Mouse (Mus musculus): Measurements from ENCODE around the gene Mad2l1bp.
A peak's percentile ranks its signal among the peaks of the same experiment; 100 is the strongest.

Gene Mad2l1bp

DNA sequence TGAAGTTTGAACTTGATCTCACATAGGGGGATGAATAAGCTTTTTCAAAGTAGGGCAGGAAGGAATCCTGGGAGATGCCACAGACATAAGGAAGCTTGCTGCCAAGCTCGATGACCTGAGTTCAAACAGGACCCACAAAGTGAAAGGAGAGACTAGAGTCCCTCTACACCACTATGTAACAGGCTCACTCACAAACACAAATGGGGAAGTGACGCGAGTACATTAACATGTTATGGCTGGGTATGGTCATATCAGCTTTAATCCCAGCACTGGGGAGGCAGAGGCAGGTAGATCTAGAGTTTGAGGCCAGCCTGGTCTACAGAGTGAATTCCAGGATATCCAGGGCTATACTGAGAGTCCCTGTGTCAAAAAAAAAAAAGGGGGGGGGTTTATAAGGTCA is 983 bp upstream of the Mad2l1bp start:
- DNase-seq = no peak

DNA sequence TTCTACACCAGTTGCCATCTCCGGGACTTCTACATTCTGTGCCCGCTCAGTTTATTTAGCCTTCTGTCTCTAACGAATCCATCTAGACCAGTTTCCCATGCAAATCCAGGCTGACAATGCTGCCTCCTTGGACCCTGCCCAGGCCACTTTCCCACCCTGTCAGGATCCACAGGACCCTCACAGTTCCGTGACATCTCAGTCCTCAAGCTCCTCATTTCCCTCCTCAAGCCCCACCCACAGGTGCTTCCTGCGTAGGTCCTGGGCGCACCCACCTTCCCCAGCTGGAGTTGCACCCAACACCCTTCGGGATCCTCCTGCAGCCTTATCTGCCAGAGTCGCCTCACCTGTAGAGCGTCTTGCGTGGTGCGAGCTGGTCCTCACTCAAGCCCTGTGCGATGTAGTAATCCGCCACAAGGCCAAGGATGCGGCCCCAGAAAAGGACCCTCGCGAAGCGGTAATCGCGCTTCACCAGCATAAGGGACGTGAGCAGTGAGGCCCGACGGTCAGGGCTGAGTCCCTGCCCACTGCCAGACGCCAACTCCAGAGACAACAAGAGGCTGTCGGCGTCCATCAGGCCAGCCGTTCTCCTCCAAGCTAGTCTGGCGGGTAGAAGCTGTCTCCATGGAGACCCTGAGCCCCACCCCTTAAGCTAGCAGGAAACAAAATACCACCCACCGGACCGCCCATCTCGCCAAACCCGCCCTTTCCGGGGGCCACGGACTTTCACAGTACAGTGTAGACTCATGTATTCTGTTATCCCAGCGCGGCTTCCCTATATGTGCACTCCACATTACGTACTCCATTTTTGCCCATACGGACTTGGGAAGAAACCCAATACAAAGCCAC is 9.6 kb downstream of the Mad2l1bp start, which contains the start of gene Rsph9:
Gene Rsph9 (minus strand): TSS at position 639 of the 846 bp plus-strand sequence.
- DNase-seq = peak; percentile 70

DNA sequence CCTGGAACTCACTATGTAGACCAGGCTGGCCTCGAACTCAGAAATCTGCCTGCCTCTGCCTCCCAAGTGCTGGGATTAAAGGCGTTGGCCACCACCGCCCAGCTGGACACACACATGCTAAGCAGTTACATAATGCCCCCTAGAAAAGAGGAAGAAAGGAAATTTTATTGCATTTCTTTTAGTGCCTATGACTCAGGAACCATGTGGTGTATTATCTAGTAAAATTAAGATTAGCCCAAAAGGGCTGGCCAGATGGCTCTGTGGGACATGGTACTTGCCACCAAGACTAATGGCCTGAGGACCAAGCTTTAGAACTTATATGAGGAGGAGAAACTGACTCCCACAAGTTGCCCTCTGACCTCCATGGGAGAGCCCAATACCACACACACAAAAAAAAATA is 13.5 kb downstream of the Mad2l1bp start:
- DNase-seq = no peak

DNA sequence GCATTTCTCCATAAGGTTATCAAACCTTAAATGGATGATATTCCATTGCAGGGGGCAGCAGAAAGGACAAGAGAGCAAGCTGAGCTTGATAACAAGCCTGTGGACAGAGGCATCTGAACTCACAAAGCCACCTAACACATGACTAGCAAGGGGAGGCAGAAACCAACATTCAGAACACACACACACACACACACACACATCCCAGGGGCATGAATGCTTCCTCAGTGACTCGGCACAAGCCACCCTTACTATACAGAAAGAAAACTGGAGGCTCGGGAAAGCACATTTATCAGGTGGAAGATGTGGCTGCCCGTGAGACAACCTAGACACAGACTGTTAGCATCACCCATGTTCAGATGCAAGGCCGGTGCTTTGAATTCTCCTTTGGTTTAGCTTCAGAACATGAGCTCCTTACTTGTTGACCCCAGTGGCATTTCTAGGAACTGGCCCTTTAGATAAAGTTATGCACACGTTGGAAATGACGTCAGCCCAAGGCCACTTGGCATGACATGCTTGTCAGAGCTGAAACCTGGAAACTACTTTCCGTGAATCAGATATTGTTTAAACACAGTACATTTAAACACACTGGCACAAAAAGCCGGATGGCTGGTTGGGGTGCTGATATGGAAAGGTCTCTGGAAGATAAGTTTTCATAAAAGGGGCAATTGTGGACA is 14.7 kb downstream of the Mad2l1bp start:
- no peak for DNase-seq

DNA sequence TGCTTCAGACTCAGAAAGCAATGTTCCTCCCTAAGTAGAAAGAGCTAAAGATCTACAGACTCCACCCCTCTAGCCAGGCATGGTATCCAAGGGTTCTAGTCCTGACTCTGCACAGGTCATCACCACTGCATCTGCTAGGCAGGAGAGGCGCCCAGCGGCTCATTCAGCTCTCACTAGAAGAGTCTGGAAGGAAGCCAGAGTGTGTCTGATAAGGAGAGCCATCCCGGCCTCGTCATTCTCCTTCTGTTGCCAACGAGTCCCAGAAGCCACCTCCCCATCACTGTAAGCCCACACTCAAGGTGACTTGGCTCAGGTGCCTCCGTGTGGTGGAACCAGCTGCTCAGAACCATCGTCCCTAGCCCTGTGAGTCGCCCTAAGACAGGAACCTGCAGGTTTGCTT is 20.5 kb downstream of the Mad2l1bp start:
- DNase-seq = no peak

DNA sequence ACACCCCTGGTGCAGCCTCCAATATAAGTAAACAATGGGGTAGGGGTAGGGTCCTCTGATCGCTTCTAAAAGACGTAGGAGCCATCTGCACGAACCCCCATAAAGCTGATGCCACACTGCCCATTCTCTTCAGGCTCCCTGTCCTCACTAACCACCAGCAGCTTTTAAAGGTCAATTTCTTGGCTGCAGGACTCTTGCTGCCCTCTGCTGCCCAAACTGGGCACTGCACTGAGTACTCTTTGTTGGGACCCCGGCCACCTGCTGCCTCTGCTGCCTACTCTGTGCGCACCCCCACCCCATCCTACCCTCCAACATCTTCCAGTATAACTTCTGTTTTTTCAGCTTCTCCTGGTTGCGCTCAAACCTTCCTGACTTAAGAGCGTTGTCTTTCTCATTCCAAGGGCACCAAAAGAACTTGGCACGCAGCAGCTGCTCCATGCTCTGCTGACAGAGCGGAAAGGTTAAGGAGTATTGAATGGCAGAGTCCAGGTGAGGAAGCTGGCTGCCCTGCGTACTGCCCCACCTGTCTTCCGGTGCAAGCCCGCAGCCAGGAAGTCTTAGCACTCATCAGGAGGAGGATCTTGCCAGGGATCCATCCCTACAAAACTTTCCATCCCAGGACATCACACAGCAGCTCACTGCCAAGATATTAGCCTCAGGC is 21.2 kb downstream of the Mad2l1bp start:
- DNase-seq = peak; percentile 90

DNA sequence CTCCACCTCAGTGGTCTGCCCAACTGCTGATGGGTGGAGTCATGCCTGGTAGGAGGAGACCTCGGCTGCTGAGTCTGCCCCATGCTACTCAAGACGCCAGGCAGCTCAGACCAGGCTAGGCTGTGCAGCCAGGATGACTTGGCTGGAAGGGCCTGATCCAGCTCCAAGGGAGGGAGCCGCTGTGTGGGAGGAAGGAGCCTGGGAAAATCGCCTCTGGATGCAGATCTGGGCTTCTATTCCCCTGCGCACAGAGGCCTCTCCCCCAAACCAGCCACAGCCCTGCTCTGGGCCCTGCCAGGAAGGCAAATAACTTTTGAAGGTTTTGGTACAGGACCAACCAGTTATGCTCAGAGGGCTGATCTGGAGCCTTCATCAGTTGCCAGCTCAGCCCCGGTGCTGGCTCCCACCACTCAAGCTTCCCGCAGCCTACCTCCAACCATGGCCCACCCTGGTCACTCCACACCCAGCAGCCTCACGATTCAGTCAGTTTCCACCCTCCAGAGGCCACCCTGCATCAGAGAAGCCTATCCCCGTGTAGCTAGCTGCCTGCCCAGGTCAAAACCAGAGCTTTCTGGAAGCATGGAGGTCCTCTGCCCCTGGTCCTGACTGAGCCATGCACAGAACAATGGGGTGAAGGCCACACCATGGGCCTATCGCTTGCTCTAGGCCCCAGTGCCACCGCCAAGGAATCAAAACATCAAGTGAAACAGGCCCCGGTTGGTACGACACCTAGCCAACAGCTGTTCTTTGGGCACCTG is 23.4 kb downstream of the Mad2l1bp start:
- no peak for DNase-seq

DNA sequence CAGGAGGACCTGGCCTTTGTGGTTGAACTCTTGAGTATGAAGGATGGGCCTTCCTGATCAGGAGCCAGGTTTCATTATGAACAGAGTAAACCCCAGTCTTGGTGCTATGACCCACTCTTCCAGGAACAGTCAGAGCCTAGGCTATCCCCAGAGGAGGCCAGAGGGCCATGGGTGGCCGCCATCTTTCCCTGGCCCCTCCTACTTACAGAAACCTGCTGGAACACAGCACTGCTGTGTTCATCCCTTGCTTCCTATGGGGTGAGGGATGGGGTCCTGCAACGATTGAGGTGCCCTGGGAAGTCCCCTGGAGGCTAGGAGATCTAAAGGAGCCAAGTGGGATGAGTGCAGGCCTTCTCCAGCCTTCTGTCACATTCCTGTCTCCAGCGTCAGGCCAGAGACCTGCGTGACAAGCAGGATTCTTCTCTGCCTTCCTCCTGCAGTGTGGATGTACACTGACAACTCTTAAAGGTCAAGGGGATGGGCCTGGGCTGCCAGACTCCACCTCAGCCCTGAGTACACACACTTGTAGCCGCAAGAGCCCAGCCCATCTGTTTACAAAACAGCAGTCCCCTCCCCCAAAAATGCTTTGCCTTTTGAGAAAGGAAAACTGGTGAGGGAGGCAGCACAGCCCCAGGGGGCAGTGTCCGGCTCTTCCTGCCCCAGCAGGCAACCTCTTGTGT is 25.4 kb downstream of the Mad2l1bp start:
- DNase-seq = no peak

DNA sequence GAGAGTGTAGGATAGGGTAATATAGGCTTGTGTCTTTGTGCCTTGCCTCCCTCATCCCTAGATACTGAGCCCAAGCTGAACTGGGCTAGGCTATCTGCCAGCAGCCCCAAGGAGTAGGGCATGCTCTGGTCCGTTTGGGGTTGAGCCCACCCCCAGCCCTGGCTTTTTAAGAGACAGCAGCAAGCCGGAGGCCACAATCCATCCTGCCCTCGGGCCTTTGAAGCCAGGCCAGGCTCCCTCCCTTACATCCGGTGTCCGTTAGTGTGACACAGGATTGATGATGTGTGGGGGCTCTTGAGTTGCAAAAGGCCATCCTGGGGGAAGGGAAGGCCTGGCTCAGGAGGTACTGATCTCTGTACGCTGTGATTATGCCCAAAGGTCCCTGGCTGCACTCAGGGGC is 26.7 kb downstream of the Mad2l1bp start:
- DNase-seq = no peak

DNA sequence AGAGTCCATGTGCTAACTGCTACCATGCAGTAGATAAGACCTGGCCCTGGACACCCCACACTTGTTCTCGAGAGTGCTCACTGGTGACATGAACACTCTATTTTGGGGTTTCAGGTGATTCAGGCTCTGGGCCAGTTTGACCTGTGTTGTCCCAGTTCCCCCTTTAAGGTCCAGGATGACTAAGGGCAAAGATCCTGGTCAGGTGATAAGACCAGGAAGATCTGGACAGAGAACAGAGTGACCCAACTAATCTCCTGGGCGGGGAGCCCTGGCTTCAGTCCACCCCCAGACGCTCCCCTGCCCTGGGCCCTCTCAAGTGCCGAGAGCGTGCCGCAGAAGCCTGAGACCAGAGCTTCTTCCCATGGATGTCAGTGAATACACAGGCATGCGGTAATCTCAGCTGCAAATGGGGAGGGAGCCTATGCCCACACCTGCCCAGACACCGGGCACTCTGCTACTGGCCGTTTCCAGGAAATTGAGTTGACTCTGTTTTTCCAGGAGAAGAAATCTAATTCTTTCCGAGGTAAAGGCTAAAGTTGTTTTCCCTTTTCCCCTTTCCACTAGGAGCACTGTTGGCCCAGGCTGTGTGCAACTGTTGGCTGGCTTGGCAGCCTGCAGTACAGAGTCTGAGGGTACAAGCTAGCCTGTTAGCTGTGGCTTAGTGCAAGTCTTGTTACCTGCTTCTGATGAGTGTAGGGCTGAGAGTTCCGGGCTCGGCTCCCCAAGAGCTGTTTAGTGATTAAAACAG is 29.2 kb downstream of the Mad2l1bp start:
- DNase-seq = no peak

DNA sequence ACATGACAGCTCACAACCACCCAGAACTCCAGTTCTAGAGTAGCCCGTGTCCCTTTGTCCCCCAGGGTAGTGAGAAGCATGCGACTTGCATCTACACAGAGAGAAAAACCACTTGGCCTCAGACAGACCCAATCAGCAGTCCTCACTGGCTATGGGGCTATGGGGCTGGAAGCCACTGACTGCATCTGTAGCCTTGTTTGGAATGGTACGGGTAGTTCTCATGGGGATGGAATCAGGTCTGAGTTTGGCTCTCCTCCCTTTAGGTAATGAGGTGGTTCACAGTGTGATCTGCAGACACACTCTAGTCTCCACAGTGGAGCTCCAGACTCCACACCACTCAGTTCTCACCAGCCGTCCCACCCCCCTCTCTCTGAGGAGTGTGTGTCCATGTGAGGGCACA is 30.1 kb downstream of the Mad2l1bp start:
- DNase-seq = no peak

DNA sequence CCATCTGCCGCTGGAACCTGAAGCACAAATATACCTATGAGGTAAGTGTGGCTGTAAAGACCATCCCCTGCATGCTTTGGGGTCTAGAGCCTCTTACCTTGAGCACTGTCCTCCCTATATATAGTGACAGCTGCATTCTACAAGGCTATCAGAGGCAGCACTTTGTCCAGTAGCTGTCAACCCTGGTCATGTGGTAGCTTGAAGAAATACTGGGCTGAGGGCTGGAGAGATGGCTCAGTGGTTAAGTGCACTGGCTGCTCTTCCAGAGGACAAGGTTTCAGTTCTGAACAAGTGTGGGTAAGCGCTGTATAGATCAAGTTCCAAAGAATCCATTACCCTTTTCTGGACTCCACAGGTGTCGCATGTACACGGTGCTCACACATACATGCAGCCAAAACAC is 30.6 kb downstream of the Mad2l1bp start:
- DNase-seq = no peak

DNA sequence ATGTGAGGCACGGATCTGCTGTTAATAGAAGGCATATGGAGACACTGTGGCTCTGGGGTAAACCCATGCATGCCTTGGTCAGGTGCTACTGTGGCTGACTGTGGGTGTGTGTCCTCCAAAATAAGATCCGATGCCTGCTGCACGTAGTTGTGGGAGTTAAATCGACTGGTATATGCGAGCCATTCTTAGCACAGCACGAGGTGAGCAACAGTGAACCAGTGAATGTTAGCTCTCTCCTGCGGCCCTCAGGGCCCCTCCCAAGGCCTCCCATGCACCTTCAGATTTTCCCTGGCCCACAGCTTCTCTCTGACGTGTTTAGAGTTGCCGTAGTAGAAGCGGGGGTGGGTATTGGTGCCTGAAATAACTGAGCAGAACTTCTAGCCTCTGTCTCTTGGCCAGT is 33.7 kb downstream of the Mad2l1bp start:
- DNase-seq = no peak

DNA sequence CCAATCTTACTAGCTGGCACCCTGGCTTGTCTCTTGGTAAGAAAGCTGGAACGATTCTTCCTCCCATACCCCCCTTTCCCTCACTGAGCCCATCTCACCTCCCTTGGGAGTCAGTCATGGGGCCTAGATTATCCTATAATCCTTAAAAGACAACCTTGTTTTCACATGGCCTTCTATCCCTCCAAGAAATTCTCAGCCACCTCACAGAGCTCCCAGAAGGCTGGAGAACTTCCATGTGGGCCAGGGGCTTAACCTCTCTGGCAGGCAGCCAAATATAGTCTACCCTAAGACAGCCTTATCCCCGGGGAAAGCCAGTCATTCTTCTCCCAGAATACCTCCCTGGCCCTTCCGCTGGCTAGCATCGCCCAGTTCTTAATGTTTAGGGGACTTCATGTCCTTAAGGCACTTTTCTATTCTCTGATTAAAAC is 34.9 kb downstream of the Mad2l1bp start:
- DNase-seq = no peak

DNA sequence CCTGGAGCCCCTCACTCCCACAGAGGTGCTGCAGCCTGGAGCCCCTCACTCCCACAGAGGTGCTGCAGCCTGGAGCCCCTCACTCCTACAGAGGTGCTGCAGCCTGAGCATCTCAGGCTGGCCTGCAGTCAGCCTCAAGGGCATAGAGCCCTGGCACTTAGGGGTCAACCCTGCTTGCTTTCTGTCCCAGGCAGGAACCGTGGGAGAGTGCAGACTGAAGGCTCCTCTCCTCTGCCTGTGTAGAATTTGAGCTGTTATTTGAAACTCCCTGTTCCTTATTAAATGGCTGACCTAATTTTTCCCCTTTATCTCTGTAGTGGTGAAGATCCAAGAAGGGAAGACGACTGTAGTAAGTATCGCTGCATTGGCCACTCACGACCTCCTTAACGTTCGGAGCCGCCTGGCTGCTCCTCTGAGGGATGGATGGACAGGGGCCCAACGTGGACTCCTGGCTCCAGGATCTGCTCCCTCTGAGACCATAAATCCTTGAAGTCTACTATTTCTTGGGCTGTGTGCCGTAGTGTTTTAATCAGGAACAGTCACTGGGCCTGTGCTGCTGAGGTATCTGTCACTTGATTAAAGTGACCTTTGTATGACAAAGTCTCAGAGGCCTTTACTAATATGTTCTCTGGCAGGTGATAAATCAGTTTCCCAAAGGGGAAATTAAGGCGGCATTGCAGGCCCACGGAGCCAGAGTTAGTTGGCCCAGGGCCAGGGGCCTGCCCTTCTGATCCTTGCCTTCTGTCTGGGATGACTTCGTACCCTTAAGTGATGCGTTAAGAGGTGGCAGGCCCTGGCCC is 35.5 kb downstream of the Mad2l1bp start:
- no peak for DNase-seq

DNA sequence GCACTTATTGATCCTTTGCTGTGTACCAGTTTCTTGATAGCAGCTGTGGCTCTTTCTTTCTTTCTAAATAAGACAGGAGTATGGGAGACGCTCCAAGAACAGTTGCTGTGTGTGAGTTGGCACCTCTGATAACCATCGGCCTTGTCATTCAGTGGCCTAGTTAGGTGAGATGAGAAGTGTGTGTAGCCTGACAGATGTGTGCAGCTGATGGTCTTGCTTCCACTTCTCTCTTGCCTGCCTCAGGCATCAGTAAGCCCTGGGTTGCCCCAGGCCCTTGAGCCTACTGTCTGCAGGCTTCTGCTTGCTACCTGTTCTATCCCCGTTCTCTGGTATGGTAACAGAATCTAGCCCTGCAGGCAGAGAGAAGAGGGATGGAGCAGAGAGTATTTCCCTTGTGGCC is 36.5 kb downstream of the Mad2l1bp start:
- no peak for DNase-seq

DNA sequence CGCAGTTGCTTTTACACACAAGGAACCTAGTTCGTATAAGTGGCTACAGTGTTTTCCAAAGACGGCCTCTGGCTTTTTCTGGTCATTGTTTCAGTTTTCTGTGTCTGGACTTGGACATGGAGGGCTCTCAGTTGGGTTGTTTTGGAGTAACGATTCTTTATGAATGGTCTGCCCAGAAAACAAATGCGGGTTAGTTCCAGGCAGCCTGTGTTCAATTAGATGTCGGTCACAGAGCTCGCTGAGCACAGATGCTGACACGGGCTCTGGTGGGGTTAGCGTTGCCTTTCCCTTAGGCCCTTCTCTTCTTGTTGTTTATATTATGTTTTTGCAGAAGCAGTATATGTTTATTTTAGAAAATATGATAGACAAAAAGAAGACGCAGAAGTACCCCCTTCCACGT is 37.2 kb downstream of the Mad2l1bp start:
- no peak for DNase-seq

DNA sequence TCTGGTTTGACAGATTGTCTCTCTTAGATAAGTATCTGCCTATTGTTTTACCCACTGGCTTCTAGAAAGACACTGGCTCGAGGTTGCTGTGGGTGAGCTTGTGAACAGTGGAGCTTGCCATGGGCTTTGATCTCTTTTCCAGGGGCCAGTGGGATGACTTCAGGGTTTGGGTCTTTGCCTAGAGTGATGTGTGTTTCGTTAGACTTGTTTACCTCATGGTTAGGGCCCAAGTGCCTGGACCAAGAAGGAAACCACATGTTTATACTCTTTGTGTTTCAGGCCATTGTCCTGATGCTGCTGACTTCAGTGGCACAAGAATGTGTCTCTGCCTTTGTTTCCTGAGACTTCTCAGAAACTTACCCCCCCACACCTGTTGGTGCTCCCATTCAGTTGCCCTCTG is 37.9 kb downstream of the Mad2l1bp start:
- no peak for DNase-seq

DNA sequence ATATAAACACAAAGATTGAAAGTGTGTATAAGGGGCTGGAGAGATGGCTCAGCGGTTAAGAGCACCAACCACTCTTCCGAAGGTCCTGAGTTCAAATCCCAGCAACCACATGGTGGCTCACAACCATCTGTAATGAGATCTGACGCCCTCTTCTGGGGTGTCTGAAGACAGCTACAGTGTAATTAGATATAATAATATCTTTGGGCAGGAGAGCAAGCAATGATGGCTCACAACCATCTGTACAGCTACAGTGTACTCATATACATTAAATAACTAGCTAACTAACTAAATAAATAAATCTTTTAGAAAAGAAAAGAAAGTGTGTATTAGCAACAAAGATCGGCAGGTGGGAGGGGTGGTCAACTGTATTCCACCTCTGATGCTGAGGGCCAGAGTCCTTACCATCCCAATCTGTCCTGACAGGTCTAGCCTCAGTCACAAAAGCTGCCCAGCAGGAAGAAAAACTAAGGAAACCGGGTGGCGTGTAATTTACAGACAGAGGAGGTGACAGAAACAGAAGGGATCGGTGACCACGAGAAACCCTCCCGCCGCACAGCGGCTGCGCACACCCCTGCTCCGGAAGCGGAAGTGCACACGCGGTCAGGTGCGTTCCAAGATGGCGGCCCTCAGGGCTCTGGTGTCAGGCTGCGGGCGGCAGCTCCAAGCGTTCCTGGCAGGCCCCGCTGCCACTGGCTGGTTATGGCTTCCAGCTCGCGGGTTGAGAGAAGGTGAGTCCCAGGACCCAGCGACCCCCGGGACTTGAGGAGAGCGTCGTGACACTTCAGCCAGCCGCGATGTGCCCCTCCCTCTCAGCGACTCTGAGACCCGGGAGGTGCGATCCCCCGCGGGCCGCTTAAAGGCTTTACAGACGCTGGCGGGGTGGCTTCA is 42.7 kb downstream of the Mad2l1bp start, which contains the start of gene Mrps18a:
Gene Mrps18a (plus strand): TSS at position 585 of the 888 bp plus-strand sequence.
- peak; percentile 87 for DNase-seq

DNA sequence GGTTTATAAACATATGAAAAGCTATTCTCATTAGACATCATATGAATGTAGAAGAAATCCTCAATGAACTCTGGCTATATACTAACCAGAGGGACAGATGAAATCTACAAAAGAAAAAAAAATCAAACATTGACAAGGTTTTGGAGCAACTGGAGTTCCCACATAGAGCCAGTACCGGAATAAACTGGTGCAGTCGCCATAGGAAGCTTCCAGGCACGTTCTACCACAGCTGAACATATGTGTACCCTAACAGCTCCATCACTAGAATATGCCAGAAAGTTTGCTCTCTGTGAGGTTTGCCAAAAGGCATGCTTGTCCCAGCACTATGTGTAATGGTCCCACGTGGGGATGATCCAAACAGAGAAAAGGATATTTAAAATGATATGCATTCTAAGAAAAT is 45.1 kb downstream of the Mad2l1bp start:
- DNase-seq = no peak
